In genomic region chr1:64119851-64120250, GRCm38 (mm10) we compare ENCODE assay signal across 8 mouse cellular contexts. TPM values are rescaled to one million over a fixed set of nuclear protein-coding genes. Genes with fewer than 3 reads are reported as not detected.
DNase-seq lines count a peak whose midpoint lies in the region; ATAC-seq and TF ChIP-seq lines count a peak whose summit lies in the region.

No protein-coding gene starts in this region.

- TF ChIP-seq CTCF in liver, postnatal 0 days (IDR thresholded peaks at IDR 0.05; ENCODE audit: low read depth) = no peak

- no peaks in the 10 kb centered on the region for H3K9me3 ChIP-seq in embryonic facial prominence, embryonic 11.5 days (replicated peaks; ENCODE audit: control insufficient read depth, low read length)
- H3K9me3 ChIP-seq in heart, embryonic 14.5 days (ENCODE audit: control insufficient read depth, low read length) = no peaks in the 10 kb centered on the region
- H3K9me3 ChIP-seq in liver, postnatal 0 days (ENCODE audit: low read length) = no peaks in the 10 kb centered on the region

- H3K4me1 ChIP-seq in embryonic facial prominence, embryonic 11.5 days (ENCODE audit: control insufficient read depth, insufficient read depth, low read length) = no peaks in the 10 kb centered on the region
- H3K4me1 ChIP-seq in heart, embryonic 14.5 days (ENCODE audit: control insufficient read depth in 2 of 2, insufficient read depth in 2 of 2, low read length in 2 of 2) = peaks cover 10 to 27% of the 10 kb centered on the region in 2 experiments
- H3K4me1 ChIP-seq in liver, postnatal 0 days (ENCODE audit: insufficient read depth) = peaks cover 29% of the 10 kb centered on the region

- peak overlapping the region; percentile 80; the same call in 1 of the 2 replicates for H3K27ac ChIP-seq in embryonic facial prominence, embryonic 11.5 days (replicated peaks; ENCODE audit: low read depth, low read length)
- H3K27ac ChIP-seq in heart, embryonic 14.5 days (replicated peaks in 1 of 2; ENCODE audit: control insufficient read depth in 1 of 2, insufficient read depth in 1 of 2, low read depth in 2 of 2, low read length in 2 of 2) = peak overlapping the region; percentile 98 to 100
- peak overlapping the region; percentile 99 for H3K27ac ChIP-seq in liver, postnatal 0 days (ENCODE audit: low read depth)

- no peaks in the 10 kb centered on the region for H3K27me3 ChIP-seq in embryonic facial prominence, embryonic 11.5 days (ENCODE audit: control insufficient read depth, insufficient read depth, low read length)
- no peaks in the 10 kb centered on the region for H3K27me3 ChIP-seq in heart, embryonic 14.5 days (ENCODE audit: control insufficient read depth, insufficient read depth, low read length)
- H3K27me3 ChIP-seq in liver, postnatal 0 days (ENCODE audit: insufficient read depth, low read length) = no peaks in the 10 kb centered on the region

- WGBS in embryonic facial prominence, embryonic 11.5 days = 2% methylated on average over 8 of the region's 8 CpGs
- WGBS in heart, embryonic 14.5 days = under 1% methylated on average over 8 of the region's 8 CpGs
- WGBS in liver, postnatal 0 days (ENCODE audit: insufficient replicate concordance) = 5% methylated on average over 8 of the region's 8 CpGs

- peak overlapping the region; percentile 77 for H3K4me2 ChIP-seq in embryonic facial prominence, embryonic 11.5 days (ENCODE audit: low read depth, low read length)
- peak overlapping the region; percentile 80 for H3K4me2 ChIP-seq in heart, embryonic 14.5 days (ENCODE audit: low read length)
- H3K4me2 ChIP-seq in liver, postnatal 0 days (ENCODE audit: low read depth, low read length) = peak overlapping the region; percentile 79

- TF ChIP-seq EP300 in liver, postnatal 0 days (IDR thresholded peaks at IDR 0.05; ENCODE audit: low read depth) = no peak

- peak overlapping the region; percentile 79 for H3K9ac ChIP-seq in embryonic facial prominence, embryonic 11.5 days (replicated peaks; ENCODE audit: low read length)
- peak overlapping the region; percentile 92 for H3K9ac ChIP-seq in heart, embryonic 14.5 days (ENCODE audit: low read length)
- peak overlapping the region; percentile 77 for H3K9ac ChIP-seq in liver, postnatal 0 days (replicated peaks)

- H3K36me3 ChIP-seq in embryonic facial prominence, embryonic 11.5 days (replicated peaks; ENCODE audit: control insufficient read depth, insufficient read depth, low read depth, low read length) = no peaks in the 10 kb centered on the region
- H3K36me3 ChIP-seq in heart, embryonic 14.5 days (ENCODE audit: control insufficient read depth, insufficient read depth, low read length) = no peaks in the 10 kb centered on the region
- no peaks in the 10 kb centered on the region for H3K36me3 ChIP-seq in liver, postnatal 0 days (replicated peaks; ENCODE audit: insufficient read depth, low read length)

- peak overlapping the region; percentile 80 for H3K4me3 ChIP-seq in embryonic facial prominence, embryonic 11.5 days (ENCODE audit: low read depth, low read length)
- H3K4me3 ChIP-seq in heart, embryonic 14.5 days (ENCODE audit: control insufficient read depth in 1 of 2, insufficient read depth in 1 of 2, low read depth in 1 of 2, low read length in 2 of 2) = peak overlapping the region; percentile 67 to 85
- H3K4me3 ChIP-seq in liver, postnatal 0 days (ENCODE audit: low read depth, low read length) = peak overlapping the region; percentile 73

- peak; percentile 32 for DNase-seq in thymus, postnatal 25 days
- DNase-seq in thymus, adult 18-20 months = no peak
- peak; percentile 26 for DNase-seq in embryonic facial prominence, embryonic 11.5 days (ENCODE audit: low spot score)
- peak; percentile 45 for DNase-seq in kidney, postnatal 10 days
- peak; percentile 24 for DNase-seq in liver, postnatal 0 days
- peak; percentile 31 for DNase-seq in retina, embryonic 14.5 days (ENCODE audit: low spot score)

- ATAC-seq in embryonic facial prominence, embryonic 11.5 days (replicated peaks; ENCODE audit: insufficient number of reproducible peaks, low FRiP score, low TSS enrichment, low read depth) = no peak
- no peak for ATAC-seq in heart, embryonic 14.5 days (ENCODE audit: insufficient number of reproducible peaks, insufficient read depth, low FRiP score, low read depth)
- ATAC-seq in liver, postnatal 0 days = no peak
- ATAC-seq in megakaryocyte progenitor cell, adult 5-6 weeks (replicated peaks; ENCODE audit: poor library complexity) = no peak

RNA-seq across cellular contexts. Expression of gene Klf7, which starts 2.2 kb away (rescaled TPM):
- 15.6 and 16.3 TPM in 2 replicates for polyA plus RNA-seq in embryonic facial prominence, embryonic 11.5 days (2014; fragmentation: Nextera tagmentation; extraction: Ambion mirVana)
- 13.0 and 15.6 TPM in 2 replicates for polyA plus RNA-seq in heart, embryonic 14.5 days (2014; fragmentation: Nextera tagmentation; extraction: Ambion mirVana)
- polyA plus RNA-seq in liver, postnatal 0 days (2015; fragmentation: Nextera tagmentation; extraction: Ambion mirVana) = 4.8 and 5.4 TPM in 2 replicates
- 5.5 and 6.8 TPM in 2 replicates for total RNA-seq in megakaryocyte progenitor cell, adult 5-6 weeks (2015)
- total RNA-seq in megakaryocyte progenitor cell, adult 5-6 weeks (2017) = 3.0 and 7.0 TPM in 2 replicates

Comparison
In these comparisons a context has a peak if more than half of its experiments do, and no peak if none do; other contexts are left out.
1. DNase-seq: peak in thymus, postnatal 25 days (single experiment), embryonic facial prominence, embryonic 11.5 days (single experiment), kidney, postnatal 10 days (single experiment), liver, postnatal 0 days (single experiment) and retina, embryonic 14.5 days (single experiment); none in thymus, adult 18-20 months (0 of 2).
2. Peak in every context shown above with its lines, with median percentiles within 50 percentile points of each other: H3K27ac ChIP-seq, H3K4me2 ChIP-seq, H3K4me3 ChIP-seq and H3K9ac ChIP-seq.